30 mouse cellular contexts compared by ENCODE assay signal in the genomic region with DNA sequence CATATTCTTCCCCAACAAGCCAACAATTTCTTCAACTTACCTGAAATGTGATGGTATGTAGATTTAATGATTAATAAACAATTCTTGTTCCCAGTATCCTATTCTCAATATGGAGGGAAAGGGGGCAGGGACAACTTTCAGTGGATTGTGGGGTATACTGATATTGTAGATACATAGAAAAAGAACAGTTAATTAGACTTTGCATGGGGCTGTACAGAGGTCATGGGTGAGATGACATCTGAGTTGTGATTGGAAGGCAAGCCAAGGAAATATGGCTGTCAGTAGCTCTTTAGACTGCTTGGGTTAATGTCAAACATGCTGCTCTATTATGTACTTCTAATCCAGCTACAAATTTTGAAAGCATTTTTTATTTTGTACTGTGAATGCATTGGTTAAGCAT.
"Had no signal": no experiment of that assay in that cellular context is flagged by ENCODE, and none has a peak within 500 bp of the region (broad histone marks: within the 10 kb centered on the region; RNA-seq: fewer than 3 reads in every experiment).

No protein-coding gene starts in this region.

- DNase-seq: left cerebral cortex, postnatal 4 days; liver; liver, embryonic 13.5 days; liver, postnatal 0 days; lung, adult 18-20 months; lung, adult 2 months; lung, embryonic 14.5 days; lung, postnatal 10 days; lung, postnatal 14 days; lung, postnatal 36 days; lung, postnatal 4 days; midbrain, embryonic 14.5 days had no signal

- H3K9ac ChIP-seq: limb, embryonic 12.5 days; limb, embryonic 13.5 days; limb, embryonic 15.5 days; liver, embryonic 12.5 days; liver, embryonic 13.5 days; liver, embryonic 14.5 days; liver, embryonic 15.5 days; liver, postnatal 0 days; lung, embryonic 14.5 days; lung, embryonic 15.5 days; midbrain, embryonic 12.5 days; midbrain, embryonic 13.5 days; midbrain, embryonic 15.5 days; neural tube, embryonic 12.5 days had no signal

- H3K36me3 ChIP-seq: limb, embryonic 12.5 days; limb, embryonic 13.5 days; limb, embryonic 15.5 days; liver, embryonic 12.5 days; liver, embryonic 13.5 days; liver, embryonic 15.5 days; lung, embryonic 15.5 days; midbrain, embryonic 12.5 days; midbrain, embryonic 13.5 days; midbrain, embryonic 15.5 days; neural tube, embryonic 12.5 days had no signal

- H3K9me3 ChIP-seq: limb, embryonic 12.5 days; limb, embryonic 13.5 days; limb, embryonic 15.5 days; liver, embryonic 12.5 days; liver, embryonic 13.5 days; liver, embryonic 15.5 days; lung, embryonic 15.5 days; midbrain, embryonic 12.5 days; midbrain, embryonic 13.5 days; midbrain, embryonic 15.5 days; neural tube, embryonic 12.5 days had no signal

- H3K27ac ChIP-seq: limb, embryonic 12.5 days; limb, embryonic 13.5 days; limb, embryonic 15.5 days; liver, embryonic 12.5 days; liver, embryonic 13.5 days; liver, embryonic 14.5 days; liver, embryonic 15.5 days; lung, embryonic 15.5 days; macrophage; midbrain, embryonic 12.5 days; midbrain, embryonic 13.5 days; midbrain, embryonic 15.5 days; neural tube, embryonic 12.5 days had no signal

- H3K4me3 ChIP-seq: left cerebral cortex, adult 2 months; limb, embryonic 12.5 days; limb, embryonic 13.5 days; limb, embryonic 15.5 days; liver, embryonic 12.5 days; liver, embryonic 13.5 days; liver, embryonic 15.5 days; lung, embryonic 15.5 days; megakaryocyte, embryonic 14.5 days; midbrain, embryonic 12.5 days; midbrain, embryonic 13.5 days; midbrain, embryonic 15.5 days; myocyte; neural tube, embryonic 12.5 days had no signal

- H3K4me1 ChIP-seq: limb, embryonic 12.5 days; limb, embryonic 13.5 days; limb, embryonic 15.5 days; liver, embryonic 12.5 days; liver, embryonic 13.5 days; liver, embryonic 15.5 days; lung, embryonic 15.5 days; megakaryocyte, embryonic 14.5 days; midbrain, embryonic 12.5 days; midbrain, embryonic 13.5 days; midbrain, embryonic 15.5 days; neural tube, embryonic 12.5 days had no signal

- ATAC-seq: liver, embryonic 12.5 days; liver, postnatal 0 days; lung, postnatal 0 days; midbrain, embryonic 13.5 days; midbrain, embryonic 15.5 days; midbrain, embryonic 16.5 days had no signal

- H3K27me3 ChIP-seq: limb, embryonic 12.5 days; limb, embryonic 13.5 days; limb, embryonic 15.5 days; liver, embryonic 12.5 days; liver, embryonic 13.5 days; liver, embryonic 15.5 days; lung, embryonic 15.5 days; megakaryocyte, embryonic 14.5 days; midbrain, embryonic 12.5 days; midbrain, embryonic 13.5 days; midbrain, embryonic 15.5 days; neural tube, embryonic 12.5 days had no signal

- H3K4me2 ChIP-seq: limb, embryonic 12.5 days; limb, embryonic 13.5 days; limb, embryonic 15.5 days; liver, embryonic 11.5 days; liver, embryonic 12.5 days; liver, embryonic 13.5 days; liver, embryonic 15.5 days; lung, embryonic 14.5 days; lung, embryonic 15.5 days; midbrain, embryonic 12.5 days; midbrain, embryonic 13.5 days; midbrain, embryonic 15.5 days; neural tube, embryonic 12.5 days had no signal
